Mouse (Mus musculus): ENCODE measurements around the gene Rps21. TPM values are rescaled to one million over a fixed set of nuclear protein-coding genes. Genes with fewer than 3 reads are reported as not detected.

The Rps21 gene
- polyA plus RNA-seq, 1 experiment from 2014 or later, result 468 TPM

GRCm38 (mm10) chr2:180300771-180301170 is 43.6 kb downstream of the Rps21 start:
- no peaks in the 10 kb centered on the region for H3K27me3 ChIP-seq (ENCODE audit: control insufficient read depth, insufficient read depth, low read length)
- WGBS, result 69% methylated on average over 5 of the region's 5 CpGs
- no peak for DNase-seq (ENCODE audit: low spot score)
- H3K4me1 ChIP-seq (replicated peaks; ENCODE audit: control insufficient read depth, insufficient read depth, low read length), result no peaks in the 10 kb centered on the region
- no peak for ATAC-seq (replicated peaks; ENCODE audit: low FRiP score)
- no peak overlapping the region for H3K4me3 ChIP-seq (ENCODE audit: low read depth, low read length)
- H3K9ac ChIP-seq (ENCODE audit: low read length), result no peak overlapping the region
- H3K9me3 ChIP-seq (ENCODE audit: control insufficient read depth, low read length), result no peaks in the 10 kb centered on the region
- H3K27ac ChIP-seq (ENCODE audit: low read depth, low read length), result no peak overlapping the region
- no peaks in the 10 kb centered on the region for H3K36me3 ChIP-seq (ENCODE audit: control insufficient read depth, insufficient read depth, low read length)
- H3K4me2 ChIP-seq (ENCODE audit: low read depth, low read length, severe bottlenecking), result no peak overlapping the region

GRCm38 (mm10) chr2:180302201-180302600 is 45.0 kb downstream of the Rps21 start:
- Histone ChIP-seq H3K4me3 (ENCODE audit: low read depth, low read length) (no peak overlapping the region), H3K4me1 (replicated peaks; ENCODE audit: control insufficient read depth, insufficient read depth, low read length) (no peaks in the 10 kb centered on the region), H3K9me3 (ENCODE audit: control insufficient read depth, low read length) (no peaks in the 10 kb centered on the region), H3K27ac (ENCODE audit: low read depth, low read length) (no peak overlapping the region), H3K36me3 (ENCODE audit: control insufficient read depth, insufficient read depth, low read length) (no peaks in the 10 kb centered on the region), H3K27me3 (ENCODE audit: control insufficient read depth, insufficient read depth, low read length) (no peaks in the 10 kb centered on the region), H3K4me2 (ENCODE audit: low read depth, low read length, severe bottlenecking) (no peak overlapping the region), H3K9ac (ENCODE audit: low read length) (no peak overlapping the region)
- DNase-seq (ENCODE audit: low spot score), result no peak
- 72% methylated on average over 4 of the region's 4 CpGs for WGBS
- ATAC-seq (replicated peaks; ENCODE audit: low FRiP score), result no peak

GRCm38 (mm10) chr2:180303468-180303867 is 46.3 kb downstream of the Rps21 start:
- no peak for ATAC-seq (replicated peaks; ENCODE audit: low FRiP score)

GRCm38 (mm10) chr2:180304554-180304953 is 47.4 kb downstream of the Rps21 start:
- ATAC-seq (replicated peaks; ENCODE audit: low FRiP score) (no peak), DNase-seq (ENCODE audit: low spot score) (no peak)
- H3K27ac ChIP-seq (ENCODE audit: low read depth, low read length), result no peak overlapping the region
- no peak overlapping the region for H3K4me3 ChIP-seq (ENCODE audit: low read depth, low read length)
- H3K36me3 ChIP-seq (ENCODE audit: control insufficient read depth, insufficient read depth, low read length), result no peaks in the 10 kb centered on the region
- no peak overlapping the region for H3K9ac ChIP-seq (ENCODE audit: low read length)
- H3K4me2 ChIP-seq (ENCODE audit: low read depth, low read length, severe bottlenecking), result no peak overlapping the region
- H3K9me3 ChIP-seq (ENCODE audit: control insufficient read depth, low read length), result no peaks in the 10 kb centered on the region
- H3K4me1 ChIP-seq (replicated peaks; ENCODE audit: control insufficient read depth, insufficient read depth, low read length), result no peaks in the 10 kb centered on the region
- no peaks in the 10 kb centered on the region for H3K27me3 ChIP-seq (ENCODE audit: control insufficient read depth, insufficient read depth, low read length)
- 64% methylated on average over 4 of the region's 4 CpGs for WGBS

More at GRCm38 (mm10) chr2:180303468-180303867, 46.3 kb downstream of the Rps21 start:
- Histone ChIP-seq H3K4me2 (ENCODE audit: low read depth, low read length, severe bottlenecking) (no peak overlapping the region), H3K27ac (ENCODE audit: low read depth, low read length) (no peak overlapping the region), H3K4me1 (replicated peaks; ENCODE audit: control insufficient read depth, insufficient read depth, low read length) (no peaks in the 10 kb centered on the region), H3K9ac (ENCODE audit: low read length) (no peak overlapping the region), H3K4me3 (ENCODE audit: low read depth, low read length) (no peak overlapping the region), H3K27me3 (ENCODE audit: control insufficient read depth, insufficient read depth, low read length) (no peaks in the 10 kb centered on the region), H3K9me3 (ENCODE audit: control insufficient read depth, low read length) (no peaks in the 10 kb centered on the region), H3K36me3 (ENCODE audit: control insufficient read depth, insufficient read depth, low read length) (no peaks in the 10 kb centered on the region)
- no peak for DNase-seq (ENCODE audit: low spot score)
- 91% methylated on average over 12 of the region's 12 CpGs for WGBS

- WGBS, result 87% methylated on average over 3 of the region's 3 CpGs
- no peak for ATAC-seq (replicated peaks; ENCODE audit: low FRiP score)
Observed at GRCm38 (mm10) chr2:180305490-180305889, 48.3 kb downstream of the Rps21 start.

GRCm38 (mm10) chr2:180306009-180306408 is 48.8 kb downstream of the Rps21 start:
- Histone ChIP-seq H3K4me2 (ENCODE audit: low read depth, low read length, severe bottlenecking) (no peak overlapping the region), H3K36me3 (ENCODE audit: control insufficient read depth, insufficient read depth, low read length) (no peaks in the 10 kb centered on the region), H3K9ac (ENCODE audit: low read length) (no peak overlapping the region), H3K9me3 (ENCODE audit: control insufficient read depth, low read length) (no peaks in the 10 kb centered on the region), H3K4me1 (replicated peaks; ENCODE audit: control insufficient read depth, insufficient read depth, low read length) (no peaks in the 10 kb centered on the region), H3K27me3 (ENCODE audit: control insufficient read depth, insufficient read depth, low read length) (no peaks in the 10 kb centered on the region), H3K4me3 (ENCODE audit: low read depth, low read length) (no peak overlapping the region), H3K27ac (ENCODE audit: low read depth, low read length) (no peak overlapping the region)
- no peak for DNase-seq (ENCODE audit: low spot score)
- no peak for ATAC-seq (replicated peaks; ENCODE audit: low FRiP score)
- WGBS, result 82% methylated on average over 2 of the region's 2 CpGs

More at GRCm38 (mm10) chr2:180305490-180305889, 48.3 kb downstream of the Rps21 start:
- H3K9me3 ChIP-seq (ENCODE audit: control insufficient read depth, low read length), result no peaks in the 10 kb centered on the region
- DNase-seq (ENCODE audit: low spot score), result no peak
- no peak overlapping the region for H3K4me2 ChIP-seq (ENCODE audit: low read depth, low read length, severe bottlenecking)
- no peak overlapping the region for H3K4me3 ChIP-seq (ENCODE audit: low read depth, low read length)
- H3K36me3 ChIP-seq (ENCODE audit: control insufficient read depth, insufficient read depth, low read length), result no peaks in the 10 kb centered on the region
- H3K27ac ChIP-seq (ENCODE audit: low read depth, low read length), result no peak overlapping the region
- H3K4me1 ChIP-seq (replicated peaks; ENCODE audit: control insufficient read depth, insufficient read depth, low read length), result no peaks in the 10 kb centered on the region
- no peak overlapping the region for H3K9ac ChIP-seq (ENCODE audit: low read length)
- no peaks in the 10 kb centered on the region for H3K27me3 ChIP-seq (ENCODE audit: control insufficient read depth, insufficient read depth, low read length)

- Histone ChIP-seq H3K4me3 (ENCODE audit: low read depth, low read length) (no peak overlapping the region), H3K9me3 (ENCODE audit: control insufficient read depth, low read length) (no peaks in the 10 kb centered on the region), H3K36me3 (ENCODE audit: control insufficient read depth, insufficient read depth, low read length) (no peaks in the 10 kb centered on the region), H3K27ac (ENCODE audit: low read depth, low read length) (no peak overlapping the region), H3K4me1 (replicated peaks; ENCODE audit: control insufficient read depth, insufficient read depth, low read length) (no peaks in the 10 kb centered on the region), H3K4me2 (ENCODE audit: low read depth, low read length, severe bottlenecking) (no peak overlapping the region), H3K27me3 (ENCODE audit: control insufficient read depth, insufficient read depth, low read length) (no peaks in the 10 kb centered on the region), H3K9ac (ENCODE audit: low read length) (no peak overlapping the region)
- 89% methylated on average over 8 of the region's 8 CpGs for WGBS
- ATAC-seq (replicated peaks; ENCODE audit: low FRiP score) (no peak), DNase-seq (ENCODE audit: low spot score) (no peak)
Observed at GRCm38 (mm10) chr2:180306423-180307168, 49.4 kb downstream of the Rps21 start.

- H3K4me2 ChIP-seq (ENCODE audit: low read depth, low read length, severe bottlenecking), result no peak overlapping the region
- H3K4me1 ChIP-seq (replicated peaks; ENCODE audit: control insufficient read depth, insufficient read depth, low read length), result no peaks in the 10 kb centered on the region
- no peaks in the 10 kb centered on the region for H3K9me3 ChIP-seq (ENCODE audit: control insufficient read depth, low read length)
- H3K36me3 ChIP-seq (ENCODE audit: control insufficient read depth, insufficient read depth, low read length), result no peaks in the 10 kb centered on the region
- DNase-seq (ENCODE audit: low spot score) (no peak), ATAC-seq (replicated peaks; ENCODE audit: low FRiP score) (no peak)
- no peak overlapping the region for H3K27ac ChIP-seq (ENCODE audit: low read depth, low read length)
- WGBS, result 57% methylated on average over 2 of the region's 2 CpGs
- H3K27me3 ChIP-seq (ENCODE audit: control insufficient read depth, insufficient read depth, low read length), result no peaks in the 10 kb centered on the region
- no peak overlapping the region for H3K9ac ChIP-seq (ENCODE audit: low read length)
- H3K4me3 ChIP-seq (ENCODE audit: low read depth, low read length), result no peak overlapping the region
Observed at GRCm38 (mm10) chr2:180307680-180308079, 50.5 kb downstream of the Rps21 start.

All from forebrain, embryonic 11.5 days (tissue).